Mouse (Mus musculus): ENCODE measurements around the gene Defa33.
"Not testable (repeated sequence)": the region's sequence is repeated elsewhere in the genome, so short reads cannot be mapped to it uniquely, and the experiment has no call there.

Gene Defa33

DNA sequence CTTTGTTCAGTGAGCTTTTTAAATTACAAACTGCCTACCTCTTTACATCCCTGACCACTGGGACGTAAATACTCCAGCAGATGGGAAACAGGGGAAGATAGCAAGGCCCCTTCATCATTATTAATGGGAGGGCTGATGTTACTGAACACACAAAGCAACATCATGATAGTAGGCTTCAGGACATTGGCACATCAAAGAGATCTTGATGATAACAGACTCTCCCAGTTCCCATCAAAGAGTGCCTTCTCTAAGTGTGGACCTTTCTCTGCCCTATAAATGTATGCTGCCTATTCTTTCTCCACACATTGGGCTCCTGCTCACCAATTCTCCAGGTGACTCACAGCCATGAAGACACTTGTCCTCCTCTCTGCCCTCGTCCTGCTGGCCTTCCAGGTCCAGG lies at the start of gene Defa33:
Gene Defa33 (plus strand): TSS at position 301 of the 400 bp plus-strand sequence.
- not testable (repeated sequence) for DNase-seq

DNA sequence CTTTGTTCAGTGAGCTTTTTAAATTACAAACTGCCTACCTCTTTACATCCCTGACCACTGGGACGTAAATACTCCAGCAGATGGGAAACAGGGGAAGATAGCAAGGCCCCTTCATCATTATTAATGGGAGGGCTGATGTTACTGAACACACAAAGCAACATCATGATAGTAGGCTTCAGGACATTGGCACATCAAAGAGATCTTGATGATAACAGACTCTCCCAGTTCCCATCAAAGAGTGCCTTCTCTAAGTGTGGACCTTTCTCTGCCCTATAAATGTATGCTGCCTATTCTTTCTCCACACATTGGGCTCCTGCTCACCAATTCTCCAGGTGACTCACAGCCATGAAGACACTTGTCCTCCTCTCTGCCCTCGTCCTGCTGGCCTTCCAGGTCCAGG lies 13.4 kb upstream of the Defa33 start, which contains the start of gene Defa2:
Gene Defa2 (plus strand): TSS at position 301 of the 400 bp plus-strand sequence.
- not testable (repeated sequence) for DNase-seq

DNA sequence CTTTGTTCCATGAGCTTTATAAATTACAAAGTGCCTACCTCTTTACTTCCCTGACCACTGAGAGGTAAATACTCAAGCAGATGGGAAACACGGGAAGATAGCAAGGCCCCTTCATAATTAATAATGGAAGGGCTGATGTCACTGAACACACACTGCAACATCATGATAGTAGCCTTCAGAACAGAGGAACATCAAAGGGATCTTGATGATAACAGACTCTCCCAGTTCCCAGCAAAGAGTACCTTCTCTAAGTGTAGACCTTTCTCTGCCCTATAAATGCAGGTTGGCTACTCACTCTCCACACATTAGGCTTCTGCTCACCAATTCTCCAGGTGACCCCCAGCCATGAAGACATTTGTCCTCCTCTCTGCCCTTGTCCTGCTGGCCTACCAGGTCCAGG lies 35.5 kb downstream of the Defa33 start, which contains the start of gene Defa36:
Gene Defa36 (plus strand): TSS at position 301 of the 400 bp plus-strand sequence.
- not testable (repeated sequence) for DNase-seq
